Mouse (Mus musculus): Measurements from ENCODE around the gene Rfx1. TPM values are rescaled to one million over a fixed set of nuclear protein-coding genes. Genes with fewer than 3 reads are reported as not detected.
A peak's percentile ranks its signal among the peaks of the same experiment; 100 is the strongest.

Rfx1 gene
- total RNA-seq (2022): 10 to 100 TPM; 19.5 to 26.3 (median 24.3) TPM

GRCm38 (mm10) chr8:84066291-84066930 is at the start of gene Rfx1:
Gene Rfx1, plus strand, starts transcription at chr8:84066834.
- peak; percentile 98 to 100 for DNase-seq (ENCODE audit: low spot score in 2 of 2)

- DNase-seq (ENCODE audit: low spot score in 2 of 2): no peak
Observed at GRCm38 (mm10) chr8:84019738-84020137, 46.9 kb upstream of the Rfx1 start.

GRCm38 (mm10) chr8:84021096-84021495 is 45.5 kb upstream of the Rfx1 start, which contains the start of gene Palm3:
Gene Palm3, plus strand, starts transcription at chr8:84021471.
- no peak for DNase-seq (ENCODE audit: low spot score in 2 of 2)

GRCm38 (mm10) chr8:84021569-84021968 is 45.1 kb upstream of the Rfx1 start:
- no peak for DNase-seq (ENCODE audit: low spot score in 2 of 2)

GRCm38 (mm10) chr8:84023085-84023484 is 43.5 kb upstream of the Rfx1 start:
- DNase-seq (ENCODE audit: low spot score in 2 of 2): no peak

GRCm38 (mm10) chr8:84023631-84024030 is 43.0 kb upstream of the Rfx1 start:
- DNase-seq (ENCODE audit: low spot score in 2 of 2): no peak

GRCm38 (mm10) chr8:84024171-84024570 is 42.5 kb upstream of the Rfx1 start:
- no peak for DNase-seq (ENCODE audit: low spot score in 2 of 2)

- no peak for DNase-seq (ENCODE audit: low spot score in 2 of 2)
Observed at GRCm38 (mm10) chr8:84025863-84026262, 40.8 kb upstream of the Rfx1 start.

- DNase-seq (ENCODE audit: low spot score in 2 of 2): no peak
Observed at GRCm38 (mm10) chr8:84027449-84027848, 39.2 kb upstream of the Rfx1 start.

- DNase-seq (ENCODE audit: low spot score in 2 of 2): no peak
Observed at GRCm38 (mm10) chr8:84029272-84029671, 37.4 kb upstream of the Rfx1 start.

- DNase-seq (ENCODE audit: low spot score in 2 of 2): no peak
Observed at GRCm38 (mm10) chr8:84032777-84033176, 33.9 kb upstream of the Rfx1 start.

GRCm38 (mm10) chr8:84038015-84038414 is 28.6 kb upstream of the Rfx1 start:
- DNase-seq (ENCODE audit: low spot score in 2 of 2): no peak

- peak in 1 of 2 experiments; percentile 53 for DNase-seq (ENCODE audit: low spot score in 2 of 2)
Observed at GRCm38 (mm10) chr8:84039050-84039449, 27.6 kb upstream of the Rfx1 start.

- DNase-seq (ENCODE audit: low spot score in 2 of 2): no peak
Observed at GRCm38 (mm10) chr8:84042066-84042947, 24.3 kb upstream of the Rfx1 start, which contains the start of gene Il27ra. Gene Il27ra, minus strand, starts transcription at chr8:84042589.

GRCm38 (mm10) chr8:84042948-84043342 is 23.7 kb upstream of the Rfx1 start:
- DNase-seq (ENCODE audit: low spot score in 2 of 2): no peak

GRCm38 (mm10) chr8:84044103-84044502 is 22.5 kb upstream of the Rfx1 start:
- DNase-seq (ENCODE audit: low spot score in 2 of 2): no peak

GRCm38 (mm10) chr8:84044900-84045299 is 21.7 kb upstream of the Rfx1 start, which contains the start of gene Rln3:
Gene Rln3, minus strand, starts transcription at chr8:84045000.
- DNase-seq (ENCODE audit: low spot score in 2 of 2): no peak

- no peak for DNase-seq (ENCODE audit: low spot score in 2 of 2)
Observed at GRCm38 (mm10) chr8:84046505-84046904, 20.1 kb upstream of the Rfx1 start.

GRCm38 (mm10) chr8:84048171-84048570 is 18.5 kb upstream of the Rfx1 start:
- no peak for DNase-seq (ENCODE audit: low spot score in 2 of 2)

- DNase-seq (ENCODE audit: low spot score in 2 of 2): no peak
Observed at GRCm38 (mm10) chr8:84052746-84053145, 13.9 kb upstream of the Rfx1 start.

- DNase-seq (ENCODE audit: low spot score in 2 of 2): no peak
Observed at GRCm38 (mm10) chr8:84053229-84053628, 13.4 kb upstream of the Rfx1 start.

GRCm38 (mm10) chr8:84057827-84058226 is 8.8 kb upstream of the Rfx1 start:
- DNase-seq (ENCODE audit: low spot score in 2 of 2): no peak
